Mouse (Mus musculus) hindbrain, embryonic 11.5 days (tissue): ENCODE data around the gene H2-Aa. TPM values are rescaled to one million over a fixed set of nuclear protein-coding genes. Genes with fewer than 3 reads are reported as not detected.

Experiments used
- ATAC-seq: fragments of 200-750 bp; cut with Nextera tagmentation; 2 replicates; pipeline ENCODE4 v1.8.0; 2017; ENCODE audit warnings: mild to moderate bottlenecking, moderate TSS enrichment, moderate library complexity; ENCODE audit not compliant: low FRiP score
- DNase-seq: peaks from one replicate; pipeline ENCODE4 v3.0.0-alpha.2; 2015; ENCODE audit warnings: low spot score
- H3K27ac ChIP-seq: fragments of 300-500 bp; sonication (generic); 2 replicates; pipeline ENCODE4 v1.5.1; 2014; ENCODE audit warnings: mild to moderate bottlenecking, low read depth, low read length
- H3K27me3 ChIP-seq: fragments of 300-500 bp; sonication (generic); 2 replicates; pipeline ENCODE4 v1.6.1; 2014; ENCODE audit warnings: mild to moderate bottlenecking, low read length, moderate library complexity, mixed read lengths; ENCODE audit not compliant: control insufficient read depth, insufficient read depth
- H3K36me3 ChIP-seq: fragments of 300-500 bp; sonication (generic); 2 replicates; pipeline ENCODE4 v1.6.1; 2014; ENCODE audit warnings: mild to moderate bottlenecking, low read length, moderate library complexity, mixed read lengths; ENCODE audit not compliant: control insufficient read depth, insufficient read depth
- H3K4me1 ChIP-seq: fragments of 300-500 bp; sonication (generic); replicated peaks from 2 replicates; pipeline ENCODE4 v1.6.1; 2014; ENCODE audit warnings: low read length, mixed read lengths; ENCODE audit not compliant: control insufficient read depth, insufficient read depth
- H3K4me2 ChIP-seq: fragments of 300-500 bp; sonication (generic); replicated peaks from 2 replicates; pipeline ENCODE4 v1.6.1; 2014; ENCODE audit warnings: mild to moderate bottlenecking, low read depth, low read length
- H3K4me3 ChIP-seq: fragments of 300-500 bp; sonication (generic); 2 replicates; pipeline ENCODE4 v1.5.1; 2014; ENCODE audit warnings: low read depth, low read length
- H3K9ac ChIP-seq: fragments of 300-500 bp; sonication (generic); 2 replicates; pipeline ENCODE4 v1.6.1; 2014; ENCODE audit warnings: low read depth, low read length
- H3K9me3 ChIP-seq: fragments of 300-500 bp; sonication (generic); 2 replicates; pipeline ENCODE4 v1.6.1; 2016; ENCODE audit warnings: low read length; ENCODE audit not compliant: control insufficient read depth
- WGBS: fragments of 180-500 bp; shearing (Covaris S2); extraction: QIAGEN DNeasy Blood & Tissue Kit; methylation state at CpG from one replicate; pipeline ENCODE4 v1.1.7; 2014; 5-methylcytosine and 5-hydroxymethylcytosine counted together
- polyA plus RNA-seq: library from polyadenylated mRNA; unstranded; fragments of >200 nt; fragmentation: Nextera tagmentation; extraction: Ambion mirVana; gene quantifications from 2 replicates; pipeline ENCODE4 v1.2.1, GENCODE M21; 2014

The H2-Aa gene
- polyA plus RNA-seq, 1 experiment from 2014 or later, result not detected

- no peak overlapping the region for H3K4me2 ChIP-seq
- no peaks in the 10 kb centered on the region for H3K4me1 ChIP-seq
- H3K4me3 ChIP-seq, result no peak overlapping the region
- no peak overlapping the region for H3K9ac ChIP-seq
- H3K27ac ChIP-seq, result no peak overlapping the region
- WGBS, result 81% methylated on average over 1 of the region's 1 CpGs
- H3K36me3 ChIP-seq, result no peaks in the 10 kb centered on the region
- H3K9me3 ChIP-seq, result no peaks in the 10 kb centered on the region
- no peak for DNase-seq
- no peaks in the 10 kb centered on the region for H3K27me3 ChIP-seq
- no peak for ATAC-seq
Observed at GRCm38 (mm10) chr17:34281836-34282235, 5.8 kb downstream of the H2-Aa start.

GRCm38 (mm10) chr17:34280499-34281038 is 7.1 kb downstream of the H2-Aa start:
- Histone ChIP-seq H3K4me1 (no peaks in the 10 kb centered on the region), H3K9ac (no peak overlapping the region), H3K27me3 (no peaks in the 10 kb centered on the region), H3K4me3 (no peak overlapping the region), H3K36me3 (no peaks in the 10 kb centered on the region), H3K27ac (no peak overlapping the region), H3K9me3 (no peaks in the 10 kb centered on the region), H3K4me2 (no peak overlapping the region)
- WGBS, result 71% methylated on average over 1 of the region's 1 CpGs
- ATAC-seq (no peak), DNase-seq (no peak)

- 91% methylated on average over 1 of the region's 1 CpGs for WGBS
- H3K27me3 ChIP-seq, result no peaks in the 10 kb centered on the region
- DNase-seq (no peak), ATAC-seq (no peak)
- no peak overlapping the region for H3K9ac ChIP-seq
- no peaks in the 10 kb centered on the region for H3K4me1 ChIP-seq
- H3K9me3 ChIP-seq, result no peaks in the 10 kb centered on the region
- H3K4me2 ChIP-seq, result no peak overlapping the region
- H3K36me3 ChIP-seq, result no peaks in the 10 kb centered on the region
- no peak overlapping the region for H3K4me3 ChIP-seq
- H3K27ac ChIP-seq, result no peak overlapping the region
Observed at GRCm38 (mm10) chr17:34272102-34272501, 15.5 kb downstream of the H2-Aa start.

- no peak for ATAC-seq
- no peak overlapping the region for H3K27ac ChIP-seq
- no peaks in the 10 kb centered on the region for H3K9me3 ChIP-seq
- no peak overlapping the region for H3K4me2 ChIP-seq
- H3K36me3 ChIP-seq, result no peaks in the 10 kb centered on the region
- no peaks in the 10 kb centered on the region for H3K4me1 ChIP-seq
- H3K27me3 ChIP-seq, result no peaks in the 10 kb centered on the region
- DNase-seq, result no peak
- no peak overlapping the region for H3K9ac ChIP-seq
- H3K4me3 ChIP-seq, result no peak overlapping the region
- 76% methylated on average over 2 of the region's 2 CpGs for WGBS
Observed at GRCm38 (mm10) chr17:34270940-34271339, 16.7 kb downstream of the H2-Aa start.

GRCm38 (mm10) chr17:34270230-34270629 is 17.4 kb downstream of the H2-Aa start:
- no peak overlapping the region for H3K4me3 ChIP-seq
- no peaks in the 10 kb centered on the region for H3K36me3 ChIP-seq
- H3K4me2 ChIP-seq, result no peak overlapping the region
- ATAC-seq (no peak), DNase-seq (no peak)
- no peak overlapping the region for H3K27ac ChIP-seq
- H3K9ac ChIP-seq, result no peak overlapping the region
- H3K9me3 ChIP-seq, result no peaks in the 10 kb centered on the region
- H3K27me3 ChIP-seq, result 0 out of 2 replicates have a peak, but pooled peaks cover under 1% of the 10 kb centered on the region
- H3K4me1 ChIP-seq, result no peaks in the 10 kb centered on the region
- WGBS, result 87% methylated on average over 2 of the region's 2 CpGs

GRCm38 (mm10) chr17:34269817-34270216 is 17.8 kb downstream of the H2-Aa start:
- no peak for DNase-seq
- H3K4me1 ChIP-seq, result 0 out of 2 replicates have a peak, but pooled peaks cover 3% of the 10 kb centered on the region

GRCm38 (mm10) chr17:34268748-34269147 is 18.9 kb downstream of the H2-Aa start:
- Histone ChIP-seq H3K27ac (no peak overlapping the region), H3K9me3 (no peaks in the 10 kb centered on the region), H3K4me3 (no peak overlapping the region), H3K36me3 (no peaks in the 10 kb centered on the region), H3K27me3 (peaks cover 12% of the 10 kb centered on the region; the same call in 1 of the 2 replicates), H3K9ac (no peak overlapping the region), H3K4me2 (no peak overlapping the region), H3K4me1 (0 out of 2 replicates have a peak, but pooled peaks cover 3% of the 10 kb centered on the region)
- DNase-seq, result no peak
- ATAC-seq, result no peak
- 86% methylated on average over 2 of the region's 2 CpGs for WGBS

More at GRCm38 (mm10) chr17:34269817-34270216, 17.8 kb downstream of the H2-Aa start:
- Histone ChIP-seq H3K4me3 (no peak overlapping the region), H3K4me2 (no peak overlapping the region), H3K27ac (no peak overlapping the region), H3K27me3 (peaks cover 5% of the 10 kb centered on the region; the same call in 1 of the 2 replicates), H3K9me3 (no peaks in the 10 kb centered on the region), H3K9ac (no peak overlapping the region), H3K36me3 (no peaks in the 10 kb centered on the region)
- ATAC-seq, result no peak
- WGBS, result 80% methylated on average over 4 of the region's 4 CpGs

GRCm38 (mm10) chr17:34268262-34268661 is 19.4 kb downstream of the H2-Aa start:
- H3K4me3 ChIP-seq, result no peak overlapping the region
- no peaks in the 10 kb centered on the region for H3K9me3 ChIP-seq
- H3K9ac ChIP-seq, result no peak overlapping the region
- H3K4me2 ChIP-seq, result no peak overlapping the region
- DNase-seq (no peak), ATAC-seq (no peak)
- WGBS, result 79% methylated on average over 2 of the region's 2 CpGs
- H3K27ac ChIP-seq, result no peak overlapping the region
- 0 out of 2 replicates have a peak, but pooled peaks cover 3% of the 10 kb centered on the region for H3K4me1 ChIP-seq
- peaks cover 13% of the 10 kb centered on the region for H3K27me3 ChIP-seq
- no peaks in the 10 kb centered on the region for H3K36me3 ChIP-seq
